Mouse (Mus musculus) frontal cortex, adult 2 months (tissue): ENCODE measurements around the gene Sh3d19. TPM values are rescaled to one million over a fixed set of nuclear protein-coding genes. Genes with fewer than 3 reads are reported as not detected.
A peak's percentile ranks its signal among the peaks of the same experiment; 100 is the strongest.

ENCODE experiments used
- DNase-seq, 2 experiments: peaks; one replicate each; pipeline ENCODE4 v3.0.0; 2022; ENCODE audit warnings: low spot score in 1 of 2; ENCODE audit errors: extremely low spot score in 1 of 2
- polyA plus RNA-seq: library from polyadenylated mRNA; depleted of rRNA; stranded (reverse); fragments of >200 nt; gene quantifications from 2 replicates; pipeline ENCODE4 v1.2.3, GENCODE M21; 2012; rRNA removed

Sh3d19 gene
- 13.5 TPM in 2 replicates for polyA plus RNA-seq

GRCm38 (mm10) chr3:85970742-85971598 lies at the start of gene Sh3d19:
Sh3d19 (plus strand) TSS chr3:85971109.
- peak in 1 of 2 experiments; percentile 52 for DNase-seq

- DNase-seq, result no peak
These were observed 48.6 kb upstream of the Sh3d19 start for GRCm38 (mm10) chr3:85922331-85922730.

GRCm38 (mm10) chr3:85923343-85923742 lies 47.6 kb upstream of the Sh3d19 start:
- DNase-seq, result no peak

GRCm38 (mm10) chr3:85923954-85924945 lies 46.7 kb upstream of the Sh3d19 start:
- DNase-seq, result peak; percentile 64 to 96

GRCm38 (mm10) chr3:85927296-85927695 lies 43.6 kb upstream of the Sh3d19 start:
- DNase-seq, result no peak

GRCm38 (mm10) chr3:85928140-85928611 lies 42.7 kb upstream of the Sh3d19 start:
- DNase-seq, result peak; percentile 20 to 34

- no peak for DNase-seq
These were observed 41.2 kb upstream of the Sh3d19 start for GRCm38 (mm10) chr3:85929711-85930110.

GRCm38 (mm10) chr3:85930671-85931255 lies 40.1 kb upstream of the Sh3d19 start:
- DNase-seq, result no peak

- DNase-seq, result no peak
These were observed 39.0 kb upstream of the Sh3d19 start for GRCm38 (mm10) chr3:85931859-85932258.

- DNase-seq, result no peak
These were observed 37.3 kb upstream of the Sh3d19 start for GRCm38 (mm10) chr3:85933586-85933985.

- no peak for DNase-seq
These were observed 20.0 kb upstream of the Sh3d19 start for GRCm38 (mm10) chr3:85950914-85951313.

GRCm38 (mm10) chr3:85952696-85953283 lies 18.1 kb upstream of the Sh3d19 start:
- DNase-seq, result no peak

GRCm38 (mm10) chr3:85955269-85955668 lies 15.6 kb upstream of the Sh3d19 start:
- no peak for DNase-seq

- DNase-seq, result no peak
These were observed 15.2 kb upstream of the Sh3d19 start for GRCm38 (mm10) chr3:85955704-85956103.

GRCm38 (mm10) chr3:85959669-85960068 lies 11.2 kb upstream of the Sh3d19 start:
- DNase-seq, result no peak

GRCm38 (mm10) chr3:85961134-85961533 lies 9.8 kb upstream of the Sh3d19 start:
- DNase-seq, result peak in 1 of 2 experiments; percentile 44

- DNase-seq, result no peak
These were observed 5.4 kb upstream of the Sh3d19 start for GRCm38 (mm10) chr3:85965479-85965878.

- no peak for DNase-seq
These were observed 1.9 kb upstream of the Sh3d19 start for GRCm38 (mm10) chr3:85969040-85969439.

GRCm38 (mm10) chr3:85971599-85971975 lies 678 bp downstream of the Sh3d19 start:
- no peak for DNase-seq
